Mouse (Mus musculus) hindbrain, embryonic 14.5 days (tissue): ENCODE results near the gene F11r. TPM values are rescaled to one million over a fixed set of nuclear protein-coding genes. Genes with fewer than 3 reads are reported as not detected.

ENCODE experiments used
- polyA plus RNA-seq: library from polyadenylated mRNA; unstranded; fragments of >200 nt; fragmentation: Nextera tagmentation; extraction: Ambion mirVana; gene quantifications from 2 replicates; pipeline ENCODE4 v1.2.1, GENCODE M21; 2014

F11r gene
- polyA plus RNA-seq, 1 experiment from 2014 or later: 14.0 TPM

Other genes with a start within 250 kb of the F11r start
- gene Pcp4l1, start 241.3 kb upstream of the F11r start, polyA plus RNA-seq: 37.2 and 55.1 TPM in 2 replicates
- gene Nr1i3, start 223.6 kb upstream of the F11r start, polyA plus RNA-seq: 0.21 and 0.50 TPM in 2 replicates
- 41.2 and 47.0 TPM in 2 replicates for gene Tomm40l, start 215.0 kb upstream of the F11r start, polyA plus RNA-seq
- 5.6 and 7.0 TPM in 2 replicates for gene Apoa2, start 212.5 kb upstream of the F11r start, polyA plus RNA-seq
- 25.2 and 30.1 TPM in 2 replicates for gene Fcer1g, start 203.2 kb upstream of the F11r start, polyA plus RNA-seq
- 3.0 and 3.7 TPM in 2 replicates for gene Adamts4, start 187.1 kb upstream of the F11r start, polyA plus RNA-seq
- gene Ndufs2, start 186.1 kb upstream of the F11r start, polyA plus RNA-seq: 218 and 247 TPM in 2 replicates
- gene B4galt3, start 167.2 kb upstream of the F11r start, polyA plus RNA-seq: 86.5 and 88.6 TPM in 2 replicates
- gene Ppox, start 156.3 kb upstream of the F11r start, polyA plus RNA-seq: 43.5 and 44.6 TPM in 2 replicates
- gene Usp21, start 149.5 kb upstream of the F11r start, polyA plus RNA-seq: 80.1 and 85.8 TPM in 2 replicates
- 116 and 131 TPM in 2 replicates for gene Ufc1, start 142.5 kb upstream of the F11r start, polyA plus RNA-seq
- 45.9 and 49.9 TPM in 2 replicates for gene Dedd, start 108.4 kb upstream of the F11r start, polyA plus RNA-seq
- 36.6 and 37.8 TPM in 2 replicates for gene Nit1, start 91.9 kb upstream of the F11r start, polyA plus RNA-seq
- 60.3 and 66.1 TPM in 2 replicates for gene Pfdn2, start 91.9 kb upstream of the F11r start, polyA plus RNA-seq
- gene Klhdc9, start 76.7 kb upstream of the F11r start, polyA plus RNA-seq: 2.6 and 3.9 TPM in 2 replicates
- gene Nectin4, start 67.4 kb upstream of the F11r start, polyA plus RNA-seq: 2.3 TPM in 2 replicates
- gene Arhgap30, start 48.6 kb upstream of the F11r start, polyA plus RNA-seq: 0.31 and 0.71 TPM in 2 replicates
- 166 and 175 TPM in 2 replicates for gene Usf1, start 26.2 kb upstream of the F11r start, polyA plus RNA-seq
- 2.4 and 3.1 TPM in 2 replicates for gene Tstd1, start 18.7 kb upstream of the F11r start, polyA plus RNA-seq
- gene Alyref2, start 65.9 kb downstream of the F11r start, polyA plus RNA-seq: 23.0 and 29.8 TPM in 2 replicates
- not detected in 2 replicates for gene Itln1, start 97.8 kb downstream of the F11r start, polyA plus RNA-seq
- not detected in 2 replicates for gene Cd244a, start 121.7 kb downstream of the F11r start, polyA plus RNA-seq
- gene Ly9, start 169.9 kb downstream of the F11r start, polyA plus RNA-seq: 0.14 TPM in 1 of 2 replicates, not detected in the other
- not detected in 2 replicates for gene Slamf7, start 215.5 kb downstream of the F11r start, polyA plus RNA-seq
- 1.1 and 2.1 TPM in 2 replicates for gene Cd48, start 244.5 kb downstream of the F11r start, polyA plus RNA-seq